Mouse (Mus musculus) cerebellum, adult (tissue): Measurements from ENCODE around the gene Marveld2.
A peak's percentile ranks its signal among the peaks of the same experiment; 100 is the strongest.

Experiments
- ATAC-seq: cut with Nextera tagmentation; 2 replicates; pipeline ENCODE4 v1.9.2; 2017; ENCODE audit warnings: mild to moderate bottlenecking, moderate library complexity, mixed read lengths; ENCODE audit not compliant: insufficient number of reproducible peaks, low FRiP score, low TSS enrichment

Gene Marveld2

GRCm38 (mm10) chr13:100616181-100617087, at the start of gene Marveld2:
Gene Marveld2, minus strand, starts transcription at chr13:100616971.
- ATAC-seq, result peak; percentile 93

DNA sequence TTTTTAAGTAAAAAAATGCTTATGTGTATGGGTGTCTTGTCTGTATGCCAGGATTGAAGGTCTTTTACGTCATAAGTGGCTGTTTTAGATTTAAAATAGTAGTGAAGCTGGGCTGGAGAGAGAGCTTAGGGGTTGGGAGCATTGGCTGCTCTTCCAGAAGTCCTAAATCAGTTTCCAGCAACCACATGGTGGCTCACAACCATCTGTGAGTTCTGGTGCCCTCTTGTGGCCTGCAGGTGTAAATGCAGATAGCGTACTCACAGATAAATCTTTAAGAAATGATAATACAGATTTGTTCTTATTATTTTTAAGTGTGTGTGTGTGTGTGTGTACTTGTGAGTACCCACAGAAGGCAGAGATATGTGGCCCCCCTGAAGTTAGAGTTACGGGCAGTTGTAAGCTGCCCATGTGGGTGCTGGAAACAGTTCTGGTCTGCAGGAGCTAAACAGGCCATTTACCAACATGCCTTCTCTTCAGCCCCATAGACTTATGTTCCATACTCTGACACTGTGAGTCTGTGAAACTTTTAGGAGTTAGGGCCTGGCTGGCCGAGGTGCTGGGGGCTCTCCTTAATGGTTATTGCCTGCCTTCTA, 43.2 kb upstream of the Marveld2 start:
- peak; percentile 56; the same call in 1 of the 2 replicates for ATAC-seq

- no peak for ATAC-seq
Measured at GRCm38 (mm10) chr13:100658091-100658490, 41.3 kb upstream of the Marveld2 start.

- peak; percentile 71; the same call in 1 of the 2 replicates for ATAC-seq
Measured at GRCm38 (mm10) chr13:100651439-100652186, 34.8 kb upstream of the Marveld2 start, which contains the start of gene Taf9. Gene Taf9, plus strand, starts transcription at chr13:100651579.

DNA sequence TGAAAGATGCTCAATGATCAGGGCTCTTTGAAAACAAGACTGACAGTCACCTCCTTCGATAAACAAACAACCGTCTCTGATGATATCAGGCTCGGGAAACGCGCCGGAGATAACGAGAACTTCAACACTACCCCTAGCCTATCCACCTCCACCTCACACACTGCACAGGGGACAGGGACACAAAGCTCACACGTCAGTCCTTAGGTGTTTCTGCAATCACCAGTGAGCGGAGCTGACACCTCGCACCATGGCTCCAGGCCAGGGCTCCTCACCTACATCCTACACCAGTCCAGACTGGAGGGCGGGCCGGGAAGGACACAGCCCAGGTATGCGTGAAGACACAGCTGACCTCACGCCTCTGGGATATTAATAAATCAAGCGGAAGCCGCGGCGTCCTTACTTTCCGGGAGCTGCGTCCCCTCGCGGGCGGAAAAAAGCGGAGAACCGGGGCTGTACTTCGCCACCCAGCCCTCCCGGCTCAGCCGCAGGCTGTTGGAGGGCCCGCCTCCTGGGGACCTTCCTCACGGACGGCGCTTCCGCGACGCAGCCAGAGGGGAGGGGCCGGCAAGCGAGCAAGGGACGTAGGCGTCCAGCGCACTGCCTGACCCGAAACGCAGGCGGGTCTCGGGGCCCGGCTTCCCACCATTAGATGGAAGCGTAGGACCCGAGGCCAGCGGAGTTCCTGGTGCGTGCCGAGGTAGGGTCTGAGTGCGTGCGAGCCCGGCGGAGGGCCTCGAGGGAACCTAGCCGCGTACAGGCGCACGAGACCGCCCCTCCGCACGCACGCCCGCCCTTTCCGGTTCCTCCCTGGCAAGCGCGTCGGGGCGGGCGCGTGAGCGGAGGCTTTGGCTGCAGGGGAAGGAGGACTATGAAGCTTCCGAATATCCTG, 34.0 kb upstream of the Marveld2 start, which contains the start of the genes Ak6 and Rad17:
TSS of gene Ak6 (plus strand) at position 430 of the 889 bp plus-strand sequence.
TSS of gene Rad17 (minus strand) at position 502 of the 889 bp plus-strand sequence.
- peak; percentile 93 for ATAC-seq

GRCm38 (mm10) chr13:100648223-100648622, 31.5 kb upstream of the Marveld2 start:
- ATAC-seq, result no peak

- ATAC-seq, result no peak
Measured at GRCm38 (mm10) chr13:100642471-100643209, 25.9 kb upstream of the Marveld2 start.

- ATAC-seq, result no peak
Measured at GRCm38 (mm10) chr13:100634106-100634691, 17.4 kb upstream of the Marveld2 start.

DNA sequence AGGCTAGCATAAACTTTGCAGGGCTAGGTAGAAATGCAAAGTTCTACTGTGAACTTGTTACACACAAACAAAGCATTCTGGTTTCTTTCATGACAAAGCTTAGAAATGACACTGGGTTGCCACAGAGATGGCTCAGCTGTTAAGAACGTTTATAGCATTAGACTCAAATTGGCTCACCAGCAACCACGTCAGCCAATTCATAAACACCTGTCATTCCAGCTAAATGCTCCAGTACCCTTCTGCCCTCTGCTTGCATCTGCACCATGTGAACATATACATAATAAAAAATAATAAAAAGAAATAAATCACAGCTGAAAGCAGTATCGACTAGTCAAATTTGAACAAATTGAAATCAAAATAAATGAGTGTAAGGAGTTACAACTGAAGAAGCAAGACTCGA, 5.5 kb upstream of the Marveld2 start:
- no peak for ATAC-seq

DNA sequence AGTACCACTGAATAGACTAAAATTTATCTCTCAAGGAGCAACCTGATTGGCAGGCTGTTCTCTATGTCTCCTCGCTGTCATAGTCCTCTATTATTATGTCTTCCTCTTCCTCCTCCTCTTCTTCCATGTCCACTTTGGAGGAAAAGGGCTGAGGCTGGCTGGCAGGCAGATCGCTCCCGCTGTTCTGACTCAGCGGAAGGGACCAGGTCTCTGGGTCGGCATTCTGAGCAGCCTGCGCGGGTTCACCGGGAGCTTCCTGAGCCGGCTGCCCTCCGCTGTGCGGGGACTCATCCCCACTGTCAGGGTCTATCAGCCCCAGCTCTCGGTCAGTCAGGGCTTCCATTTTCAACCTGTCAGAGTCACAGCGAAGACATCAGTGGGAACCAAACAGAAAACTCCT, 812 bp upstream of the Marveld2 start:
- 0 out of 2 replicates have a peak, but pooled peaks have one; percentile 21 for ATAC-seq

GRCm38 (mm10) chr13:100612903-100613302, 3.9 kb downstream of the Marveld2 start:
- no peak for ATAC-seq

- peak; percentile 37; the same call in 1 of the 2 replicates for ATAC-seq
Measured at GRCm38 (mm10) chr13:100612251-100612650, 4.5 kb downstream of the Marveld2 start.

- no peak for ATAC-seq
Measured at GRCm38 (mm10) chr13:100611266-100611665, 5.5 kb downstream of the Marveld2 start.

DNA sequence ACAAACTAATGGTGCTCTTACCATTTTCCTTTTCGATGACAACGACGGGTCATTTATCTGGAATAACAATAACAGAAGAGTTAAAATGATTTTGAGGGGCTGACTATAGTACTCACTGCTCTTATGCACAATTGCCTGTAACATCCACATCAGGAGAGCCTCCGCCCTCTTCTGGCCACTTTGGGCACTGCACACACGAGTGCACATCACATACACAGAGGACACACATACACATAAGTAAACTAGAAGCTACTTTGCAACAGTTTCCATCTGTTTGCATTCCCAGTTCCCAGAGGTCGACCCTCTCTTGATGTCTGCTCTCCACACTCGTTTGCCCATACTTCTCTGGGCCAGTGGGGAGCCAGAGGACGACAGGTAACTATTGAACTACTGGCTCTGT, 9.0 kb downstream of the Marveld2 start:
- ATAC-seq, result no peak

GRCm38 (mm10) chr13:100605845-100606244, 10.9 kb downstream of the Marveld2 start:
- no peak for ATAC-seq

- ATAC-seq, result no peak
Measured at GRCm38 (mm10) chr13:100603738-100604095, 13.1 kb downstream of the Marveld2 start.

- ATAC-seq, result no peak
Measured at GRCm38 (mm10) chr13:100603031-100603737, 13.6 kb downstream of the Marveld2 start.
